Mouse (Mus musculus) thymus, adult 2 months (tissue): ENCODE measurements at regions not wholly inside any gene's neighbourhood (a gene's known extent, or its start where the extent isn't known, plus 50 kb on each side); places are given as distances from the start of the nearest gene placed in this dataset.

ENCODE experiments used
- DNase-seq: peaks from one replicate; pipeline ENCODE4 v3.0.0; 2021
- H3K27ac ChIP-seq: fragments of 200-500 bp; 2 replicates; pipeline ENCODE4 v1.5.1; 2012; ENCODE audit warnings: low read length, control low read depth; ENCODE audit not compliant: control insufficient read depth, insufficient read depth
- H3K27me3 ChIP-seq: fragments of 200-500 bp; 2 replicates; pipeline ENCODE4 v1.6.1; 2012; ENCODE audit warnings: mild to moderate bottlenecking, low read length, moderate library complexity, mixed read lengths; ENCODE audit not compliant: control insufficient read depth, insufficient read depth
- H3K36me3 ChIP-seq: fragments of 200-500 bp; 2 replicates; pipeline ENCODE4 v1.6.1; 2012; ENCODE audit warnings: mild to moderate bottlenecking, low read length, moderate library complexity; ENCODE audit not compliant: control insufficient read depth, insufficient read depth
- H3K4me1 ChIP-seq: fragments of 200-500 bp; replicated peaks from 2 replicates; pipeline ENCODE4 v1.6.1; 2012; ENCODE audit warnings: low read length; ENCODE audit not compliant: control insufficient read depth, insufficient read depth
- H3K4me3 ChIP-seq: fragments of 200-500 bp; 2 replicates; pipeline ENCODE4 v1.5.1; 2012; ENCODE audit warnings: mild to moderate bottlenecking, low read length, control low read depth, moderate library complexity; ENCODE audit not compliant: control insufficient read depth, insufficient read depth
- CTCF ChIP-seq: fragments of 200-500 bp; IDR thresholded peaks from 2 replicates; pipeline ENCODE4 v1.5.1; 2012; ENCODE audit warnings: mild to moderate bottlenecking, control low read depth, low read length, moderate library complexity, borderline replicate concordance; ENCODE audit not compliant: control insufficient read depth, poor library complexity, insufficient read depth; ENCODE audit errors: extremely low read depth
- POLR2A ChIP-seq: fragments of 200-500 bp; IDR thresholded peaks from 2 replicates; pipeline ENCODE4 v1.6.1; 2012; ENCODE audit warnings: mild to moderate bottlenecking, low read length, control low read depth, moderate library complexity; ENCODE audit not compliant: control insufficient read depth, poor library complexity, insufficient read depth; ENCODE audit errors: extremely low read depth
- WGBS: fragments of 180-500 bp; shearing (Covaris S2); methylation state at CpG from one replicate; pipeline ENCODE4 v1.1.7; 2018; 5-methylcytosine and 5-hydroxymethylcytosine counted together

DNA sequence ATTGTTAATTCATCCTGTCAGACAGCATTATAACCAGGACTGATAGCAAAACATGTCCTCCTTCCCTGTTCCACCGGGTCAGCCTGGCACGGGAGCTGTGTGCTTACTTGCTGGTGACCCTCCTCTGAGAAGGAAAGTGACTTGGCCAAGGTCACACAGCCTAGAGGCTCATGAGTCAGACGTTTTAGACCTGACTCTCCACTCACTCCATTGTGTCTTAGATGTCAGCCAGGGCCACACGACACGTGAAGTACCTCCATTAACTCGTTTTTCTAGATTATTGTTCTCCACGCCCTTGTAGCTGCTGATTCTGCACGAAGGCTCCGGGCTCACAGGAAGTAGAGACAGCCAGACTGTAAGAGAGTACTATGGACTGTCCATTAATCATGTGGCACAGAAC, 340.8 kb downstream of the Diras2 start:
- WGBS: 84% methylated on average over 9 of the region's 9 CpGs
- Histone ChIP-seq H3K4me1 (no peaks in the 10 kb centered on the region), H3K4me3 (no peak overlapping the region), H3K27ac (no peak overlapping the region), H3K36me3 (no peaks in the 10 kb centered on the region), H3K27me3 (no peaks in the 10 kb centered on the region)
- DNase-seq: no peak
- TF ChIP-seq POLR2A (no peak), CTCF (no peak)

DNA sequence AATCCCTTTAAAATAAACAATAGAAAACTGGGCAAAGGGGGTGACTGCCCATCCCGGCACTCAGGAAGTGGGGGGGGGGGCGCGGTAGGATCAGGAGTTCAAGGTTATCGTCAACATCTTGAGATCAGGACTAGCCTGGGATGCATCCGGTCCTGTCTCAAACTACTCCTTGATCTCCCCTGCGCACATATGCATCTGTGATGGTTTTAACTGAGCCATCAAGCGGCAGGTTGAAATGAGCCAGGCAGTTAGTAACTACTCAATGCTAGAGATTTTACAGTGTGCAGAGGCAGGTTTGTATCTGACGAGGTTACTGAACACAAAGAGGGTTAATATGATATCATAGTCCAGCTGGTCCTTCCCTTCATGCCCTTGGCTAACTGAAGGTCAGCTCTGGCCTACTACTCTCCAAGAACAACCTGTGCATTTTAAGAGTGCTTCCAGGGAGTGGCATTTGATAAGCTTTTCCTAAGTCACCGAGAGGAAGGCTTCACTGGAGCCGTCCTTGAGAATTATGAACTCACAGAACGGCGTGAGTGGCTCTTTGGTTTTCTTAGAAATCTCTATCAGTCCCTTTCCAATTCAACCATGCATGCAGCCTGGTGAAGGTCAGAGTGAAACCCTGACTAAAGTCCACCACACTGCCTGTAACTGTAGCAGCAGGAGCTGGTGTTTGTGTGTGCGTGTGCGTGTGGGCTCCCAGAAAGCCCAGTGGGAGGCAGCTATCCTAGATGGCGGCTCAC, 340.1 kb downstream of the Diras2 start:
- DNase-seq: no peak
- Histone ChIP-seq H3K36me3 (no peaks in the 10 kb centered on the region), H3K27ac (no peak overlapping the region), H3K4me3 (no peak overlapping the region), H3K4me1 (no peaks in the 10 kb centered on the region), H3K27me3 (no peaks in the 10 kb centered on the region)
- no peak for TF ChIP-seq CTCF
- no peak for TF ChIP-seq POLR2A
- 96% methylated on average over 15 of the region's 15 CpGs for WGBS

DNA sequence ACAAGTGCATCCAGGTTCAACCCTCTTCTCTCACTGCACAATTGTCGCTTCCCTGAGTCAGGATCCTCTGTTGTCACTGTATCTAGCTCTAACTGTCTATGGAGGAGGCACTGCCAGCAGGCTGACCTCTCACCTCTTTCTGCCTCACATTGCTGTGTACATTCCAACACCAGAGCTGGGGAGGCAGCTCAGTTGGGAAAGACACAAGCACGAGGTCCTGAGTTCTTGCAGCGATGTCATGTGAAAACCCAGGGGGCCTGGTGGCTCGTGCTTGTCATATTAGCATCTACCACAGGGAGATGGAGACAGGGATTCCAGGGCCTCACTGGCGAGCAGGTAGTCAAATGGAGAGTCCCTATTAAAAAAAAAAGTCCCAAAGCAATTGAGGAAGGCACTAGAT, 334.2 kb downstream of the Diras2 start:
- H3K36me3 ChIP-seq: no peaks in the 10 kb centered on the region
- no peaks in the 10 kb centered on the region for H3K4me1 ChIP-seq
- TF ChIP-seq POLR2A: no peak
- no peak for TF ChIP-seq CTCF
- no peak overlapping the region for H3K4me3 ChIP-seq
- DNase-seq: no peak
- no peak overlapping the region for H3K27ac ChIP-seq
- no peaks in the 10 kb centered on the region for H3K27me3 ChIP-seq
- 91% methylated on average over 5 of the region's 5 CpGs for WGBS

DNA sequence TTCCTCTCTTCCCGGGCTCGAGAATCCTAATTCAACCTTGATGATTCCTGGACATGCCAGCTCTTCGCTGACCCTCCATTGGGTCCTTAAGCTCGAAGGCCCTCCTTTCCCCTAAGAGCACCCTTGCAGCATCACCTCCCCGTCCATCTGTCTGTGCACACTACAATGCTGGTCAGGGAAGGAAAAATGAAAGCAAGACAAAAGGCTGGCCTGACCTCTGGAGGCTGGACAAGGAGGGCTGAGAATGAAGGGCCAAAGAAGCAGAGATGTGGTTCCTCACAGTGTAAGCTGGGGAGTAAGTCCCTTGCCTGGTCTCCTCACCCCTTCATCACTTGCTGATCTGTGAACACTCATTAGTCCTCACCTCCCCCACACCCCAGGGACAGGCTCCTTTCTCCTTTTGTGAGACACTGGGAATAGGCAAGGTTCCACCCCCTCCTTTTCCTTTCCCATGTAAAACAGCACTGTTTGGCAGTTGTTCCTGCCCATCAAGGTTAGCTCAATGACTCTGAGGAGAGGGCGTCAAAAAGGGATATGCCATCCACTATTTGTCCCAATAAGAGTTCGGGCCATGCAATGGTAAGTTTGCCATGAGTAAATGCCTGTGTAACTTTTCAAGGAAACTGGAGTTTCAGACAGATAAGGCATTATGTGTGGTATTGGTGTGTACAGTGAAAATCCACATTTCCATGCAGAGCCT, 332.3 kb downstream of the Diras2 start:
- WGBS: 93% methylated on average over 7 of the region's 7 CpGs
- DNase-seq: no peak
- no peaks in the 10 kb centered on the region for H3K36me3 ChIP-seq
- no peak overlapping the region for H3K27ac ChIP-seq
- no peaks in the 10 kb centered on the region for H3K4me1 ChIP-seq
- no peaks in the 10 kb centered on the region for H3K27me3 ChIP-seq
- TF ChIP-seq POLR2A (no peak), CTCF (no peak)
- no peak overlapping the region for H3K4me3 ChIP-seq

DNA sequence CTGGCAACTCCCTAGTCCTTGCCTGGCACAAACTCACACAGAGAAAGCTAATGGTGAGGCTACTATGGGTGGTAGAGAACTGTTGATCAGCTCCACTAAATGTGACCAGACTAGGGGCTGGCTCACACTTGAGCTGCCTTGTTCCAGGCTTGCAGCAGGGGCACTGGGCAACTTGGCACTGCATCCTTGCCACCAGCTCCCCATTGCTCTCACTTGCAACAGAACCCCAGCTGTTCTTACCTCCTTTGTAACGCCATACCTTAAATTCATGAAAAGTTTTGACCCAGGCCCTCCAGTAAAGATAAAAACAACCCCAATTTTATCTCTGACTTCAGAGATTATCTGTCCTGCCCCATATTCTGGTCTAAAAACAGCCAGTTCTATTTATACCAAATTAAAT, 328.7 kb downstream of the Diras2 start:
- WGBS: 7% methylated on average over 1 of the region's 1 CpGs
- no peaks in the 10 kb centered on the region for H3K4me1 ChIP-seq

DNA sequence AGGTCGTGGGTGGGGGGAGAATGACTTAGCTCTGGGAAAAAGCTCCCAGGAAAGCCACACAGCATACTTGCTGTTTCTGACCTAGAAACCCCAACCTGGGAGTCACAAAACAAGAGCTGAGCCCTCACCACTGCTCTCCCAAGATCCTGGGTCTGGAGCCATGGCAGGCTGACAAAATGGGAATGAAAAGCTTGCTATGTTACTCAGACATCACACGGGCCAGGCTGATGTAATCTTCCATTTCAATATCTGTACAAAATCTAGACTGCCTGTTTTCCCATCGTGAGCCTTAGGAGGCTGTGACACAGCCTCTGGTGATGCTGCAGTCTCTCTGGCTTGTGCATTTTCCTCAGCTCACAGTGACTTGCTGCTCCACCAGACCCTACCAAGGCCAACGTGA, 325.1 kb downstream of the Diras2 start:
- WGBS: 82% methylated on average over 4 of the region's 4 CpGs
- Histone ChIP-seq H3K36me3 (no peaks in the 10 kb centered on the region), H3K4me1 (no peaks in the 10 kb centered on the region), H3K4me3 (no peak overlapping the region), H3K27me3 (no peaks in the 10 kb centered on the region), H3K27ac (no peak overlapping the region)
- no peak for DNase-seq
- no peak for TF ChIP-seq POLR2A

More for the DNA sequence above, 328.7 kb downstream of the Diras2 start:
- Histone ChIP-seq H3K27ac (no peak overlapping the region), H3K36me3 (no peaks in the 10 kb centered on the region), H3K4me3 (no peak overlapping the region), H3K27me3 (no peaks in the 10 kb centered on the region)
- TF ChIP-seq CTCF (no peak), POLR2A (no peak)
- no peak for DNase-seq
